Mouse (Mus musculus): Measurements from ENCODE around the gene Plekhs1.
"Not testable (repeated sequence)": the region's sequence is repeated elsewhere in the genome, so short reads cannot be mapped to it uniquely, and the experiment has no call there.

The Plekhs1 gene

GRCm38 (mm10) chr19:56459154-56460050 lies 2.0 kb upstream of the Plekhs1 start:
- DNase-seq (ENCODE audit: low spot score) = no peak

GRCm38 (mm10) chr19:56460241-56460640 lies 1.2 kb upstream of the Plekhs1 start:
- DNase-seq (ENCODE audit: low spot score) = no peak

- DNase-seq (ENCODE audit: low spot score) = no peak
Measured at GRCm38 (mm10) chr19:56462786-56463185, 1.3 kb downstream of the Plekhs1 start.

DNA sequence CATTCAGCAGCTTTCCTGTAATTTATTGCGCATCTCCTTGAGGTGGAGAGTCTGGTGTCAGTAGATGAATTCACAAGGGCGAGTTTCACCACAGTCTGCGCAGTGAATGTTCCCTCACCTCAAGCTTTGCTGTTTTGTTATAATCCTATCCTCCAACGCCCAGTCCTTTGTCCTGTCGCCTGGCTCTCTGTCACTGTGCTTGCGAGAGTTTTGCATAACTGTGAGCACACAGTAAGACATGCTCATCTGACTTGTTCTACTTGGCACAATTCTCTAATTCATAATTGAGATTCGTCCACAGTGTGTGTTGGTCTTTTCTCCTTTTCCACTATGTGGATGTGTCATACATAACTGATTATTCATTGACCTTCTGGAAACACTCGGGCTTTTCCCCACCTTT lies 5.0 kb downstream of the Plekhs1 start:
- no peak for DNase-seq (ENCODE audit: low spot score)

GRCm38 (mm10) chr19:56470286-56471020 lies 9.0 kb downstream of the Plekhs1 start:
- no peak for DNase-seq (ENCODE audit: low spot score)

GRCm38 (mm10) chr19:56471934-56472333 lies 10.5 kb downstream of the Plekhs1 start:
- no peak for DNase-seq (ENCODE audit: low spot score)

DNA sequence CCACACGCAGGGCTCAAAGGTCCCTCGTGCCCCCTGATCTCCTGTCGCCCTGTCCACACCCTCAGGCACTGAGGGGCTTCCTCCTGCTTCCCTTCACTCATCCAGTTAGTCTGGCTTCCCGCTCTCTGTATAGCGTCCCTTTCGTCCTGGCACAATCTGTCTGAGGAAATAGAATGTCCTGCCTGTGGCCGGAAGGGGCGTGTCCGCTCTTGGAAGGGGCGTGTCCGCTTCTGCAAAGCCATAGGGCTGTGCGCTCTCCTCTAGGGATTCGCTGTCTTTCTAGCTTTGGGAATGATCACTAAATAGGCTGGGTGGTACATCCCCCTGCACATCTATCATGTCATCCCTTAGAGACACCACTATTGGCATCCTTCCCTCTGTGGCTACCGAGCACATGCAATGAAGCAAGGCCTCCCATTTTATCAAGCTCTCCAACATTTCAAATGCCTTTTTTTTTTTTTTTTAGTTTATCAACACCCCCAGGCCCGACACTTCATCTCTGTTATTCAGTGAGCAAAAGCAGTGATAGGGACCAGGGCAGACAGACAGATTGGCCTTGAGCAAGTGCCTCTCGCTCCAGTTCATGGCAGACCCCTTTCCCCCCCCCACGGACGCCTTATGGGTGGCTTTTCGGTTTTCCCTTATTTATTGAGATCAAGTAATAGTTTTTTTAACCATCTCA lies 13.6 kb downstream of the Plekhs1 start:
- peak; percentile 49 for DNase-seq (ENCODE audit: low spot score)

DNA sequence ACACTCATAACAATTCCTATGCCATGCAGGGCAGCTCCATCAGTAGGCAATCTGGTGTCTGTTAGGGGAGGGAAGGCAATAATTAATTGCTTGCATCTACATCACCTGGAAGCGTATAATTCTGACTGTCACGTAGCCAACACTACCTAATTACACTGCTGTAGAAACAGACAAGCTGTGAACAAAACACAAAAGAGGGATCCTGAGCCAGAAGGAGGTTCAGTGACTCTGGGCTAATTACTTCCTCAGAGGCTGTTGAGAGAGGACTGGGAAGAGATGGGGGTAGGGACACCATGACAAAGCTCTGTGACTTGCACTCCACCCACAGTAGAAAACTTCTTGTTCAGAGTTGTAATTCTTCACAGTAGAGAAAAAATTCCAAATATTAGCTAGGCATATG lies 15.1 kb downstream of the Plekhs1 start:
- DNase-seq (ENCODE audit: low spot score) = no peak

- DNase-seq (ENCODE audit: low spot score) = no peak
Measured at GRCm38 (mm10) chr19:56477253-56477652, 15.8 kb downstream of the Plekhs1 start.

GRCm38 (mm10) chr19:56477832-56478231 lies 16.4 kb downstream of the Plekhs1 start:
- DNase-seq (ENCODE audit: low spot score) = no peak

GRCm38 (mm10) chr19:56484630-56485375 lies 23.4 kb downstream of the Plekhs1 start:
- DNase-seq (ENCODE audit: low spot score) = peak; percentile 8

DNA sequence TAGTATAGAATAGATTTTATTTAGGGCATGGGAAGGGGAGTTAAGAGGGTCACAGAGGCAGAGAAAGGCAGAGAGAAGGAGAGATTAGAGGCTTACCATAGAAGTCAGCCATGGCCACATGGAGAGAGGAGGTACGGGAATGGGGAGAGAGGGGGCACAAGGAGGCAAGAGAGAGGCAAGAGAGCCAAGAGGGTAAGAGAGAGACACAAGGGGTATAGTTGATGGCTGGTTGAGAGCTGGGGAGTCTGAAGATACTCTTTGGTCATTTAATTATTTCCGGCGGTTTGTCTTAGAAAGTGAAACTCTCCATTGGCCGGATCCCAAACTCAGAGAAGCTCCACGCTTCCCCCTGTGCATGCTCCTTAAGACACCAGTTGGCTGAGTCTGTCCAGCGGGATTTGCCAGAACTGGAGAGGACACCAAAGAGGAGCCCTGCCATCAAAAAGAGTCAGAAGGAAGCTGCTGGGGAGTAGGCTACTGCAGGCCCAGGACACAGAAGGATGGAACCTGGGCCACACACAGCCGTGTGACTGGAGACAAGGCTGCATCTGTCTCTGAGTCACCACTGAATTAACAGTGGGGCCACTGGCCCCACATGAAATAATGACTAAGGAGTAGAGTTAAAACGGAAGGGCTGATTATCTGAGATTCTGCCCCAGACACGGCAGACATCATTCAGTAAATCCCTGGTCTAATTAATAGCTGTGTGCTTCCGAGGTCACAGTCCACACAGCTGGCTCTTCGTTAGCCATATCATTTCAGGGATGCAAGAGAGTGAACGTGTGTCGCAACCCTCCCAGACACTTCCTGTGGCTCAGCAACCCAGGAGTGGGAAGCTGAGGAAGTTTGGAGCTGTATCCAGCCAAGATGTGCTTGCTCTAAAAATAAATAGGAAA lies 24.2 kb downstream of the Plekhs1 start:
- peak; percentile 27 for DNase-seq (ENCODE audit: low spot score)

DNA sequence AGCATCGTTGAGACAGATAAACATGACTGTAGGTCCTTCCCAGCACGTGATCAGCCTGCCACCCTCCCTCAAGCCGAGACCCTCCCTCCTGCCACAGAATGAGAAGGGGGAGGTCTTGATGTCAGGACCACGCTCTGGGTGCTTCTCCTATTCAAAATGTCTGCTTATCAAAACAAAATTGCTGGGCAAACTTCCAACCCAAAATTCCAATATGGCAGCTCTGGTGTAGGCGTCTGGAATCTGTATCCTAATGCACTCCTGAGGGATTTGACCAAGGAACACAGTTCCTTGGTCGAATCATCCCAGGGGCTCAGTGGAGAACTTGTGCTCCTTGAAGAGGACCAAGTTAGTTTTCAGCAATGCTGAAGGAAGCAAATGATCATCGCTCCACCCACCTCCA lies 25.5 kb downstream of the Plekhs1 start:
- DNase-seq (ENCODE audit: low spot score) = no peak

DNA sequence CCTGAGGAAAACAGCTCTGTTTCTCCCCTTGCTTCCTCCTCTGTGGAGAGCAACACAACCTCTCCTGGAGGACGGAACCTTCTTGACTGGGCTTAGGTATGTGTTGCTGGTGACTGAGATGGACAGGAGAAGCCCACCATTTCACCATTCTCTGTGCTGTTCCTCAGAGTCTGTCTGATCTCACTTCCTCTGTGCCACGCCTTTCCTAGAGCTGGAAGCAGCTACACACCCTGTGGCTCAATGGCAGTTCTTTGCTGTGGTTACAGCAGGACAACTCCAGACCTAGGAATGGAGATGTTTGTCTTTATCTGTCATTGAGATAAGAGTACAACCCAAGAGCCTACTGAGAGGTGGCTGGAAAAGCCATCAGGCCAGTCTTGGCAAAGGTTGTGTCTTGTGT lies 25.9 kb downstream of the Plekhs1 start:
- DNase-seq (ENCODE audit: low spot score) = no peak

- DNase-seq (ENCODE audit: low spot score) = no peak
Measured at GRCm38 (mm10) chr19:56489601-56490000, 28.2 kb downstream of the Plekhs1 start.

- DNase-seq (ENCODE audit: low spot score) = not testable (repeated sequence)
Measured at GRCm38 (mm10) chr19:56494157-56494556, 32.7 kb downstream of the Plekhs1 start.

DNA sequence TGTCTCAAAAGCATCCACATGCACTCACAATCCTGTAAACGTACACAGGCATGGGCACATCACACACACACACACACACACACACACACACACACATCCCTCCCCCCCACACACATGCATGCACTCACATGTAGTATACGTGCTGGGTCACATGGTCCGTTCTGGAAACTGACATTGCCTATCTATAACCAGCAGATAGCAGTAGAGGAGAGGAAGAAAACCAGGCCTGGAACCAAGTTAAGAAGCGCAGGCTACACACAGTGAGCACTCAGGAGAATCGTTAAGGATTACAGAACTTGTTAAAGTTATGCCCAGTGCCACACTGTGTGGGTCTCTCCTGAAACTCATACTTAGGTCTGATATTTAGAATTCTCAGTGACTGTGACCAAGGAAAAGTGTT lies 41.6 kb downstream of the Plekhs1 start:
- not testable (repeated sequence) for DNase-seq (ENCODE audit: low spot score)

DNA sequence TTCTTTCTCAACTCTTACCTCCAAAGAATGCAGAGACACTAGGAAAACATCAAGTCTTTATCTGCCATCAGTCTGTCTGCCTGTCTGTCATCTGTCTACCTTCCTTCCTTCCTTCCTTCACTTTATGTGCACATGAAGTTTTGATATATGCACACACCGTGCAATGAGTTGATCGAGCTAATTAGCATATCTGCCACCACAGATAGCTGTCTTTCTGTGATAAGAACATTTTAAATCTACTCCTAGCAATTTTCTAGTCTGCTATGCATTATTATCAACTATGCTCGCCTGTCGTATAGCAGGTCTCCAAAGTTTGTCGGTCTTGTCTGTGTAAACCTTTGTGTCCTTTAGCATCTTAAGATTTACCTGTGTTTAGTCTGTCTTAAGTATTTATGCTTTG lies 42.1 kb downstream of the Plekhs1 start:
- not testable (repeated sequence) for DNase-seq (ENCODE audit: low spot score)

- DNase-seq (ENCODE audit: low spot score) = not testable (repeated sequence)
Measured at GRCm38 (mm10) chr19:56511207-56511606, 49.8 kb downstream of the Plekhs1 start.

DNA sequence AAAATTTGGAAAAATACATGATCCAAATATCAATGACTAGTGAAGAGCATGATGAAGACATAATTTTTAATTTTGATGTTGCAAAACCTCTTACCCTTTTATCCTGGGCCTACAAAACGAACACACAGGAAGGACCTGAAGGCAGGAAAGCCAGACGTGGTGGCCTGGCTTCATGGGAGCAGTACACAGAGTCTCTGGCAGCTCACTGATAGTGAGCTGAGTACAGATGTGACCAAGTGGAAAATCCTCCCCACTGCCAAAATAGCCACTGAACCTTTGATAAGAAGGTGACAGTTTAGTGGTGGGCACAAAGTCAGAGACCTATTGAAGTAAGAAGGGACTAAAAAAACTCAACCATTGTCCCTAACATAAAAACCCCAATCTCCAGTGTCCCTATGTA lies 52.1 kb downstream of the Plekhs1 start:
- DNase-seq (ENCODE audit: low spot score) = not testable (repeated sequence)

- not testable (repeated sequence) for DNase-seq (ENCODE audit: low spot score)
Measured at GRCm38 (mm10) chr19:56519408-56519807, 58.0 kb downstream of the Plekhs1 start.

All from embryo, embryonic 10.5 days (tissue).